8 mouse cellular contexts compared by ENCODE assay signal in the genomic region with DNA sequence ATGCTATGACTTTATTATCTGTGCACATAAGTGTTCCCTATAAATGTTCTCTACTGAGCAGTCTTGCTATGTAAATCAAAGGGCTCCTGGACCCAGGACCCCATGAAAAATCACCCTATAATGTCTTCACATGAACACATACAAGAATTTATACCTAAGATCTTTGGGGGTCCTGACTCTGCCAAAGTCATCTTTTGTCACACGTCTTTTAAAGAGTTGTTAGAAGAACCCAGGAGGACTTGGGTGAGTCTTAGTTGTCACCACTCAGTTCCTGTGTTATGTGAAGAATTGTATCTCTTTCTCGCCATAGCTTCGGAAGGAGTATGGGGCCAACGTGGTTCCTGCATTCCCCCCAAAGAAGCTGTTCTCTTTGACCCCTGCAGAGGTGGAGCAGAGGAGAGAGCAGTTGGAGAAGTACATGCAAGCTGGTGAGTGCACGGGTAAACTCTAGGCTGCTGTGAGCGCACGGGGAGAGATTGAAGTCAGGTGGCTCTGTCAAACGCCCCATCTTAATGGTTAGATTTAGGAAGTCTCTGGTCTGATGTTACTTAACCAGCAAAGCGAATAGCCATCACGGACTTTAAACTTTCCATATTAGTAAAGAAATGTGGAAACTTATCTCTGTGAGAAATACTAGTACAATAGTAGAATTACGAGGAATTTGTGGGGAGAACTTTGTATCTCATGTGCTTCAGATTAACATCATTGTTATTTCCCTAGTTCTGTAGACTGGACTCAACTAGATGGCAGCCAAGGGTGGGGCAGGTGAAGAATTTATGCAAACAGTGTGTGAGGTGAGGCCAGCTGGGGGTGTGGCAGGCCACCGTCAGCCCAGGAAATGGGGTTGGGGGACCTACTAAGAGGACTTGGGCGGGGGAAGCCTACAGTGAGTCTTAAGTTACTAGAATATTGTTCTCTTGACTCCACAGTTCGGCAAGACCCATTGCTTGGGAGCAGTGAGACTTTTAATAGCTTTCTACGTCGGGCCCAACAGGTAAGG. TPM values are rescaled to one million over a fixed set of nuclear protein-coding genes. Genes with fewer than 3 reads are reported as not detected.
A peak's percentile ranks its signal among the peaks of the same experiment; 100 is the strongest.
DNase-seq lines count a peak whose midpoint lies in the region; ATAC-seq and TF ChIP-seq lines count a peak whose summit lies in the region.

No protein-coding gene starts in this region.

- no peaks in the 10 kb centered on the region for H3K27me3 ChIP-seq in forebrain, embryonic 12.5 days
- H3K27me3 ChIP-seq in forebrain, embryonic 14.5 days (replicated peaks; ENCODE audit: control insufficient read depth, insufficient read depth, low read length), result no peaks in the 10 kb centered on the region
- H3K27me3 ChIP-seq in neural tube, embryonic 11.5 days (ENCODE audit: control insufficient read depth, insufficient read depth, low read length), result no peaks in the 10 kb centered on the region
- H3K27me3 ChIP-seq in liver, embryonic 14.5 days (ENCODE audit: control insufficient read depth, insufficient read depth, low read length), result no peaks in the 10 kb centered on the region

- TF ChIP-seq EP300 in liver, embryonic 14.5 days (IDR thresholded peaks at IDR 0.05; ENCODE audit: low read depth), result no peak

- peaks cover 67% of the 10 kb centered on the region for H3K36me3 ChIP-seq in forebrain, embryonic 12.5 days (replicated peaks)
- peaks cover 69% of the 10 kb centered on the region for H3K36me3 ChIP-seq in forebrain, embryonic 14.5 days (ENCODE audit: control insufficient read depth, insufficient read depth, low read length)
- peaks cover 31% of the 10 kb centered on the region for H3K36me3 ChIP-seq in neural tube, embryonic 11.5 days (ENCODE audit: control insufficient read depth, insufficient read depth, low read length)
- peaks cover 58% of the 10 kb centered on the region for H3K36me3 ChIP-seq in liver, embryonic 14.5 days (replicated peaks; ENCODE audit: control insufficient read depth, insufficient read depth, low read depth)

- no peak for TF ChIP-seq CTCF in liver, embryonic 14.5 days (IDR thresholded peaks at IDR 0.05; ENCODE audit: low read depth)

- DNase-seq in forebrain, embryonic 14.5 days (ENCODE audit: low spot score), result no peak
- no peak for DNase-seq in neural tube, embryonic 11.5 days (ENCODE audit: low spot score)
- no peak for DNase-seq in neural tube, embryonic 10.5 days (ENCODE audit: extremely low spot score, low spot score)
- no peak for DNase-seq in liver, embryonic 14.5 days (ENCODE audit: low read depth in 3 of 3, low spot score in 3 of 3)
- no peak for DNase-seq in natural killer cell, adult 2 months (ENCODE audit: low spot score in 2 of 2)
- DNase-seq in frontal cortex, postnatal 14 days (ENCODE audit: low spot score in 2 of 2), result no peak
- no peak for DNase-seq in embryo, embryonic 9.5 days (ENCODE audit: extremely low spot score)

- H3K27ac ChIP-seq in forebrain, embryonic 12.5 days, result no peak overlapping the region
- H3K27ac ChIP-seq in forebrain, embryonic 14.5 days (ENCODE audit: low read depth, low read length), result no peak overlapping the region
- H3K27ac ChIP-seq in neural tube, embryonic 11.5 days (ENCODE audit: low read depth, low read length), result no peak overlapping the region
- no peak overlapping the region for H3K27ac ChIP-seq in liver, embryonic 14.5 days

- 0 out of 2 replicates have a peak overlapping the region, but pooled peaks have one; percentile 92 for H3K9ac ChIP-seq in forebrain, embryonic 12.5 days
- H3K9ac ChIP-seq in forebrain, embryonic 14.5 days (ENCODE audit: low read length), result no peak overlapping the region
- no peak overlapping the region for H3K9ac ChIP-seq in neural tube, embryonic 11.5 days (ENCODE audit: low read length)
- peak overlapping the region; percentile 90 for H3K9ac ChIP-seq in liver, embryonic 14.5 days (replicated peaks)

- no peak for ATAC-seq in forebrain, embryonic 12.5 days (ENCODE audit: low FRiP score)
- no peak for ATAC-seq in forebrain, embryonic 14.5 days
- no peak for ATAC-seq in neural tube, embryonic 11.5 days (ENCODE audit: insufficient read depth, low FRiP score, low TSS enrichment)
- ATAC-seq in liver, embryonic 14.5 days (ENCODE audit: insufficient read depth), result no peak

- H3K4me1 ChIP-seq in forebrain, embryonic 12.5 days, result peaks cover 25% of the 10 kb centered on the region
- H3K4me1 ChIP-seq in forebrain, embryonic 14.5 days (ENCODE audit: control insufficient read depth, insufficient read depth, low read length), result peaks cover 10% of the 10 kb centered on the region
- peaks cover 11% of the 10 kb centered on the region for H3K4me1 ChIP-seq in neural tube, embryonic 11.5 days (ENCODE audit: control insufficient read depth, insufficient read depth, low read length)
- H3K4me1 ChIP-seq in liver, embryonic 14.5 days (replicated peaks; ENCODE audit: control insufficient read depth in 2 of 2, insufficient read depth in 2 of 2, low read length in 1 of 2), result peaks cover 5 to 11% of the 10 kb centered on the region in 2 experiments

- no peak overlapping the region for H3K4me3 ChIP-seq in forebrain, embryonic 12.5 days (replicated peaks)
- H3K4me3 ChIP-seq in forebrain, embryonic 14.5 days (ENCODE audit: low read depth, low read length), result no peak overlapping the region; the same call in 1 of the 2 replicates
- H3K4me3 ChIP-seq in neural tube, embryonic 11.5 days (ENCODE audit: low read depth, low read length), result peak overlapping the region; percentile 84
- peak overlapping the region in 1 of 2 experiments; percentile 79; a peak in 2 of 4 replicates for H3K4me3 ChIP-seq in liver, embryonic 14.5 days (ENCODE audit: insufficient read depth in 1 of 2, low read depth in 2 of 2, low read length in 2 of 2)

- peak overlapping the region; percentile 94 for H3K4me2 ChIP-seq in forebrain, embryonic 12.5 days
- H3K4me2 ChIP-seq in forebrain, embryonic 14.5 days (ENCODE audit: low read length), result no peak overlapping the region
- peak overlapping the region; percentile 93 for H3K4me2 ChIP-seq in neural tube, embryonic 11.5 days (ENCODE audit: low read depth)
- H3K4me2 ChIP-seq in liver, embryonic 14.5 days (ENCODE audit: low read depth), result peak overlapping the region; percentile 81

- no peaks in the 10 kb centered on the region for H3K9me3 ChIP-seq in forebrain, embryonic 12.5 days
- no peaks in the 10 kb centered on the region for H3K9me3 ChIP-seq in forebrain, embryonic 14.5 days (replicated peaks; ENCODE audit: control insufficient read depth, low read length)
- no peaks in the 10 kb centered on the region for H3K9me3 ChIP-seq in neural tube, embryonic 11.5 days (ENCODE audit: control insufficient read depth, low read length)
- no peaks in the 10 kb centered on the region for H3K9me3 ChIP-seq in liver, embryonic 14.5 days (ENCODE audit: control insufficient read depth, low read length)

- WGBS in forebrain, embryonic 12.5 days, result 92% methylated on average over 16 of the region's 16 CpGs
- WGBS in forebrain, embryonic 14.5 days, result 94% methylated on average over 16 of the region's 16 CpGs
- 94% methylated on average over 16 of the region's 16 CpGs for WGBS in neural tube, embryonic 11.5 days
- 86% methylated on average over 16 of the region's 16 CpGs for WGBS in liver, embryonic 14.5 days (ENCODE audit: insufficient replicate concordance)

RNA-seq across cellular contexts. Expression of a gene that starts 1.6 kb away (rescaled TPM):
- 65.0 and 72.0 TPM in 2 replicates for polyA plus RNA-seq in forebrain, embryonic 12.5 days (2016; fragmentation: Nextera tagmentation; extraction: Ambion mirVana)
- 84.5 and 87.3 TPM in 2 replicates for polyA plus RNA-seq in forebrain, embryonic 14.5 days (2014; fragmentation: Nextera tagmentation; extraction: Ambion mirVana)
- polyA plus RNA-seq in neural tube, embryonic 11.5 days (2014; fragmentation: Nextera tagmentation; extraction: Ambion mirVana), result 69.6 and 77.7 TPM in 2 replicates
- polyA plus RNA-seq in liver, embryonic 14.5 days (2012; rRNA removed), result 20.9 and 29.9 TPM in 2 replicates
- polyA plus RNA-seq in liver, embryonic 14.5 days (2014; fragmentation: Nextera tagmentation; extraction: Ambion mirVana), result 43.6 and 46.1 TPM in 2 replicates

RNA-seq across cellular contexts. Expression of a gene that starts 1.8 kb away (rescaled TPM):
- 138 and 141 TPM in 2 replicates for polyA plus RNA-seq in forebrain, embryonic 12.5 days (2016; fragmentation: Nextera tagmentation; extraction: Ambion mirVana)
- polyA plus RNA-seq in forebrain, embryonic 14.5 days (2014; fragmentation: Nextera tagmentation; extraction: Ambion mirVana), result 135 and 142 TPM in 2 replicates
- 134 and 137 TPM in 2 replicates for polyA plus RNA-seq in neural tube, embryonic 11.5 days (2014; fragmentation: Nextera tagmentation; extraction: Ambion mirVana)
- polyA plus RNA-seq in liver, embryonic 14.5 days (2012; rRNA removed), result 20.7 and 23.7 TPM in 2 replicates
- polyA plus RNA-seq in liver, embryonic 14.5 days (2014; fragmentation: Nextera tagmentation; extraction: Ambion mirVana), result 36.4 and 37.6 TPM in 2 replicates

RNA-seq across cellular contexts. Expression of a gene that starts 7.3 kb away (rescaled TPM):
- 14.3 and 17.7 TPM in 2 replicates for polyA plus RNA-seq in forebrain, embryonic 12.5 days (2016; fragmentation: Nextera tagmentation; extraction: Ambion mirVana)
- 7.2 and 8.7 TPM in 2 replicates for polyA plus RNA-seq in forebrain, embryonic 14.5 days (2014; fragmentation: Nextera tagmentation; extraction: Ambion mirVana)
- polyA plus RNA-seq in neural tube, embryonic 11.5 days (2014; fragmentation: Nextera tagmentation; extraction: Ambion mirVana), result 6.4 and 7.0 TPM in 2 replicates
- 8.5 and 8.8 TPM in 2 replicates for polyA plus RNA-seq in liver, embryonic 14.5 days (2012; rRNA removed)
- polyA plus RNA-seq in liver, embryonic 14.5 days (2014; fragmentation: Nextera tagmentation; extraction: Ambion mirVana), result 0.80 and 1.2 TPM in 2 replicates

RNA-seq across cellular contexts. Expression of a gene that starts 14.8 kb away (rescaled TPM):
- polyA plus RNA-seq in forebrain, embryonic 12.5 days (2016; fragmentation: Nextera tagmentation; extraction: Ambion mirVana), result 102 and 110 TPM in 2 replicates
- polyA plus RNA-seq in forebrain, embryonic 14.5 days (2014; fragmentation: Nextera tagmentation; extraction: Ambion mirVana), result 45.7 and 47.5 TPM in 2 replicates
- 75.1 and 89.0 TPM in 2 replicates for polyA plus RNA-seq in neural tube, embryonic 11.5 days (2014; fragmentation: Nextera tagmentation; extraction: Ambion mirVana)
- polyA plus RNA-seq in liver, embryonic 14.5 days (2012; rRNA removed), result 31.2 and 31.3 TPM in 2 replicates
- polyA plus RNA-seq in liver, embryonic 14.5 days (2014; fragmentation: Nextera tagmentation; extraction: Ambion mirVana), result 22.8 and 25.3 TPM in 2 replicates

RNA-seq across cellular contexts. Expression of a gene that starts 15.1 kb away (rescaled TPM):
- polyA plus RNA-seq in forebrain, embryonic 12.5 days (2016; fragmentation: Nextera tagmentation; extraction: Ambion mirVana), result 1.7 and 2.1 TPM in 2 replicates
- 1.1 and 2.0 TPM in 2 replicates for polyA plus RNA-seq in forebrain, embryonic 14.5 days (2014; fragmentation: Nextera tagmentation; extraction: Ambion mirVana)
- polyA plus RNA-seq in neural tube, embryonic 11.5 days (2014; fragmentation: Nextera tagmentation; extraction: Ambion mirVana), result 1.3 and 1.7 TPM in 2 replicates
- 0.90 and 0.92 TPM in 2 replicates for polyA plus RNA-seq in liver, embryonic 14.5 days (2012; rRNA removed)
- polyA plus RNA-seq in liver, embryonic 14.5 days (2014; fragmentation: Nextera tagmentation; extraction: Ambion mirVana), result 0.66 and 0.77 TPM in 2 replicates

Comparison
In these comparisons a context has a peak if more than half of its experiments do, and no peak if none do; other contexts are left out.
1. H3K9ac ChIP-seq: peak in forebrain, embryonic 12.5 days (single experiment) and liver, embryonic 14.5 days (single experiment); none in forebrain, embryonic 14.5 days (single experiment) and neural tube, embryonic 11.5 days (single experiment).